Mouse (Mus musculus) liver (tissue): ENCODE measurements around the gene Mmp25.
"Not testable (repeated sequence)": the region's sequence is repeated elsewhere in the genome, so short reads cannot be mapped to it uniquely, and the experiment has no call there.

Experiments used
- DNase-seq: peaks from one replicate; pipeline ENCODE4 v3.0.0-alpha.2; 2020; ENCODE audit warnings: mixed read lengths

Mmp25 gene

DNA sequence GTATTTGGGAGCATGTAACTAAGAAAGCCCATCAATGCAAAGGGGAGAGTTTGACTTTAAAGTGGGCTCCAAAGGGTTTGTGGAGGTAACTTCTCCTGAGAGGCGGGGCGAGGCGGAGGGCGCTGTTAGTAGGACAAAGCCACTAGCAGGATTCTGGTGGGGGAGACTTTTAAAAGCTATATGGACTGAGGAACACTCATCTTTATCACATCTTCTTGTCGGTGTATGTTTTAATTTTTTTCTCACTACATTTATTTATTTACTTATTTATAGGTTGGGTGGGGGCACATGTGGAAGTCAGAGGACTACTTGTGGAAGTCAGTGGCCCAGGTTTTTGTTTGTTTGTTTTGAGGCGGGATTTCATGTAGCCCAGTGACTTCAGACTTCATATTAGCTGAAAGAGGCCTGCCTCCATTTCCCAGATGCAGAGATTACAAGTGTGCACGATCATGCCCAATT, 45.4 kb downstream of the Mmp25 start:
- DNase-seq, result no peak

DNA sequence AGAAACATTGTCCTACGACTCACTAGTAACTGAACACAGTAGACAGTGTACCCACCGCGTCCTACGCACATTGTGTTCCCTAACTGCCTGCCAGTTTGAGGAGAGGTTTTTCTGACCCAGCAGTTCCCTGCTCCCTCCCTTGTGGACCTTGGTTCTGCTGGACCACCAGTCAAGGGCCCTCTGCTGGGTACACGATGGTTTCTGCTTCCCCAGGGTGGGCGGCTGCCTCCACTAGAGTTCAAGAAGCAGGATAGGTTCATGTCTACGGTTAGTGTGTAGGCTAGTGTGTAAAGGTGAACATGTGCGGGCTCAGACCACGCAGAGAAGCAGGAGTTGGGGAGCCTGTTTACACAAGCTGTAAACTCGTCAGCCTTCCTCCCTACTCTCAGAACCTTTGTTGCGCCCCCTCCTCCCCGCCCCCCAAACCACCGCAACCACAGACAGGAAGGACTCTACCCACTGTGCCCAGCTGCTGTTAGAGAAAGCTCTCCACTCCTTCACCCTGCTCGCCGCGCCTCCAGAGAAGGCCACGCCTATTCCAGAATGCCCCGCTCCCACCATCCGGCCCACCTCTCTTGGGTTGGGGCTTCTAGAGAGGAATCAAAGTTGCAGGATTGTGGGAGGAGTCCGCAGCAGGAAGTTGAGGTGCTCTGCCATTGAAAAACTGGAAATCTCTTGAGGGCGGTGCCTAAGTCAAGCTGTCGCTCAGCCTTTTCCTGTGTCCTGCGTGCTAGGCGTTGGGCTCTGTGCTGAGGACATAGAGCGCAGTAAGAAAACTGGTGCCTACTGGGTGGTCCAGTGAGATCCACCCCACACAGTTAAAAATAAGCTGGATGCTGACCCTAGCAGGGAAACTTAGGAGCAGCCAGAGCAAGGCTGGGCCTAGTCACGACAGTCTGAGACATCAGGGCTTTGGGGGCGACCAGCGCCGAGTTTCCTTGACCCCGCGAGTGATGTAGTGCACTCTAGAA, 46.2 kb downstream of the Mmp25 start, which contains the start of gene Zfp13:
TSS of gene Zfp13 (minus strand) at position 906 of the 971 bp plus-strand sequence.
- DNase-seq, result peak; percentile 86

DNA sequence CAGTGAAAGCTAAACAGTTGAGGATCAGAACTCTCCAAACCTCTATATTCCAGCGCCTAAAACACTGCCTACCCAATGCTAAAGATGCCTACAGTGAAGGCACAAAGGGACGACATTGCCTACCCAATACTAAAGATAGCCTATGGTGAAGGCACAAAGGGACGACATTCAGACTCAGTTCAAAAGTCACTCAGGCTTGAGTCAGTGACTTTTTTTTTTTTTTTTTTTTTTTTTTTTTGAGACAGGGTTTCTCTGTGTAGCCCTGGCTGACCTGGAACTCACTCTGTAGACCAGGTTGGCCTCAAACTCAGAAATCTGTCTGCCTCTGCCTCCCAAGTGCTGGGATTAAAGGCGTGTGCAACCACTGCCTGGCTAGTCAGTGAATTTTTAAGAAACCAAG, 49.9 kb downstream of the Mmp25 start:
- not testable (repeated sequence) for DNase-seq

DNA sequence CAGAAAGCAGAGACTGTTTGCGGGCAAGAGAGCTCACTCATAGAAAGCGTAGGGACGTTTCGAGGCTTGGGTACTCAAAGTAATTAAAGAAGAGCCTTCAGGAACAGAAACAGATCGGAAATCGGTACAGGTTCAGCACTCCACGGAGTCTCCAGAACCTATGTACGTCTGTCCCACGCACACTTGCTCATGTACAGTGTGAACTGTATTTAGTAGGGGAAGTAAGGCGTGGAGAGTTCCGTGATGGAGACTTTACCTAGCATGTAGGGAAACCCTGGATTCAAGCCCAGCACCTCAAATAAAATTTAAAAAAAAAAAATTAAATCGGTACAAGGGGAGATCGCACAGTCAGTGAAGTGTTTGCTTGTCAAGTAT, 52.2 kb downstream of the Mmp25 start:
- DNase-seq, result no peak

DNA sequence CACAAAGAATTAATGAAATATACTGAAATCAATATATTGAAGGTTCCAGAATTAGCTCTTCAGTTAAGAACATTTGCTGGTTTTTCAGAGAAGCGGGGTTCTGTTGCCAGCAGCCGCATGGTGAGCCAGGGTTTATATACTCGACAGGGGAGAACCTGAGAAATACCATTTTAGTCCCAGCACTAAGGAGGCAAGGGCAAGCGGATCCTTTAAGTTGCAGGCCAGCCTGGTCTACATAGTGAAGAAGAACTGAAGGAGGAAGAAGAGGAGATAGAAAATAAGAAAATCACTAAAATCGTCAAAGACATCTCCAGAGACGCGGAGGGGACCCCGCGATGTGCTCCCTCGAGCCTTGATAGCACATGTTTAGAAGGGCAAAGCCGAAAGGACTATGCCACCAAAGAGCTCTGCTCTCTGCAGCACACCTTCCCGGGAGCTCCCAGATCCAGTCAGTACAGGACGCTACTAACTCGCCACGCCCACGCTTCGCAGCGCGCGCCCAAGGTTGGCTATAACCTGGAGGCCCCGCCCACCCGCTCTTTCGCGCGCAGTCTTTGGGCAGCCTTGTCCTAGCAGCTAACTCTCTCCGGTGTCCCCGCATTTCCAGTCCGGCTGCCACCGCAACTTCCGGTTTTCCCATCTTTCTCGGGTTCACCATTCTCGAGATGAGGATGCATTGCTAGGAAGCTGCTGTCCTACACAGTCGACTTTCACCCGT, 52.7 kb downstream of the Mmp25 start:
- peak; percentile 97 for DNase-seq

DNA sequence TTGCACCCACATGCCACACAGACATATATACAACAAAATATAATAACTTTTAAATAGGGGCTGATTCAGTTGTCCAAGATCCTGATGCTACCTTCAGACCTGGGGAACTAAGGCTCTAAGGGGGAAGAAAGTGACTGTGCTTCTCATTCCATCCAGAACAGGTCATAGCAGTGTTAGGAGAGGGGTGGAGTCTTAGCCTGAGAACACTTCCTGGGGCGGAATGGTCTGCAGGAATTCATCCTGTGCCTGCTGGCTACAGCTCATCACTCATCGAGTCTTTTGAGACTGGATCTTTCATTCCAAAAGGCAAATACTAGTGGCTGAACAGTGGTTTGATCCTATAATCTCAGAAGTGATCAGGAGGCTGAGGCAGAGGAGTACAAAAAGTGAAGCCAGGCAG, 57.8 kb downstream of the Mmp25 start:
- no peak for DNase-seq

DNA sequence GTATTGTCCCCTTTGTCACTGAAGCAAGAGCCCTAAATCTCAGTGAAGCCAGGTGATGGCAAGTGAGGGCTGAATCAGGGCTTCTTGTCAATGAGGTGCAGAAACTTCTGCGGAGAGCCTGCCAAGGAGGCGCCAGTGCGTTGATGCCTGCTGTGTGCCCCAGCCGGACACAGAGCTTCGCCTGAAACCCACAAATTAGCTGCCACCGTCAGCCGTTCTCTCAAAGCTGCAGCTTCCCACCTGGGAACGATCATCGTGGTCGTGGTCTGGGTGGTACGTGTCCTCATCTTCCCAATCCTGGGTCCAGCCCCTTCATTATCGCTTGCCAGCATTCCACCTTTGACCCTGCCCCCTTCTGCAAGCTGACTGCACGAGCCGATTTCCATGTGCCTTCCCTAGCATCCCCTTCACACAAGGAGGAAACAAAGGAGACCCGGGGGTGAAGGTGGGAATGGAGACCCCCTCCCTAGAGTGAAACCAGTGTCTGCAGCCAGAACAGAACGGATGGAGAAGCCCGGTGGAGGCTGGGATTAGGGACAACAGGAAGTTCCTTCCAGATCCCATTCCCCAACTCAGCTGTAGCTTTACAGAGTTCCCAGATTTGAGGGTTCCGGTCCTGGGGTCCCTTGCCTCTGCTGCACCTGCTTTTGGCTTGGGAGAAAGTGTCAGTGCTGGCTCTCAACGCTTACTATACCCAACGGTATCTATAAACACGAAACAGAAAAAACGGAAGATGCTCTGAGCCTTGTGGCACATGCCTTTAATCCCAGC, 59.2 kb downstream of the Mmp25 start:
- DNase-seq, result no peak

DNA sequence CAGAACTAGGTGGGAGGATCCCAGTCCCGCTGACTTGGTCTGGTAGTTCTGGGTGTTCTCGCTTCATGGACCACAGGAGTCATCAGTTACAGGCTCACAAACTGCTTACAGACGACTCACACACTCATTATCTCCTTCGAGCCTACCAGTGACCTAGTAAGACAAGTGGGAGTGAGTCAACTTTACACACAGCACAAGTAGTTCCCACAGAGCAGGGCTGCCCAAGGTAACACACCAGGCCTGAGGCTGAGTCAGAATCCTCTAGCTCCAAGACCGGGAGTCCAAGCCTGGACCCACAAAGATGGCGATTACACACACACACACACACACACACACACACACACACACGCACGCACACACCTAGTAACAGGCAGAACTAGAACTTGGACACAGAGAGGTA, 60.3 kb downstream of the Mmp25 start:
- no peak for DNase-seq
